Mouse (Mus musculus) lung, embryonic 15.5 days (tissue): ENCODE data around the gene Arhgef3. TPM values are rescaled to one million over a fixed set of nuclear protein-coding genes. Genes with fewer than 3 reads are reported as not detected.

ENCODE experiments used
- ATAC-seq: fragments of 200-750 bp; cut with Nextera tagmentation; 2 replicates; pipeline ENCODE4 v1.8.0; 2017; ENCODE audit warnings: moderate number of reproducible peaks, borderline replicate concordance; ENCODE audit not compliant: low FRiP score, low TSS enrichment; ENCODE audit errors: extremely low read depth
- H3K27ac ChIP-seq: fragments of 300-500 bp; sonication (generic); 2 replicates; pipeline ENCODE4 v1.5.1; 2015; ENCODE audit warnings: moderate library complexity, mild to moderate bottlenecking, inconsistent platforms
- H3K27me3 ChIP-seq: fragments of 300-500 bp; sonication (generic); 2 replicates; pipeline ENCODE4 v1.6.1; 2015; ENCODE audit warnings: inconsistent platforms
- H3K36me3 ChIP-seq: fragments of 300-500 bp; sonication (generic); 2 replicates; pipeline ENCODE4 v1.6.1; 2015; ENCODE audit warnings: inconsistent platforms
- H3K4me1 ChIP-seq: fragments of 300-500 bp; sonication (generic); 2 replicates; pipeline ENCODE4 v1.6.1; 2015; ENCODE audit warnings: inconsistent platforms
- H3K4me2 ChIP-seq: fragments of 300-500 bp; sonication (generic); 2 replicates; pipeline ENCODE4 v1.6.1; 2015; ENCODE audit warnings: inconsistent platforms, mild to moderate bottlenecking, moderate library complexity
- H3K4me3 ChIP-seq: fragments of 300-500 bp; sonication (generic); 2 replicates; pipeline ENCODE4 v1.5.1; 2015; ENCODE audit warnings: mild to moderate bottlenecking, inconsistent platforms
- H3K9ac ChIP-seq: fragments of 300-500 bp; sonication (generic); 2 replicates; pipeline ENCODE4 v1.6.1; 2015; ENCODE audit warnings: inconsistent platforms
- H3K9me3 ChIP-seq: fragments of 300-500 bp; sonication (generic); 2 replicates; pipeline ENCODE4 v1.6.1; 2016; ENCODE audit warnings: inconsistent platforms
- WGBS: fragments of 180-500 bp; shearing (Covaris S2); methylation state at CpG from one replicate; pipeline ENCODE4 v1.1.7; 2015; 5-methylcytosine and 5-hydroxymethylcytosine counted together
- polyA plus RNA-seq: library from polyadenylated mRNA; unstranded; fragments of >200 nt; fragmentation: Nextera tagmentation; extraction: Ambion mirVana; gene quantifications from 2 replicates; pipeline ENCODE4 v1.2.1, GENCODE M21; 2015

Arhgef3 gene
- polyA plus RNA-seq, 1 experiment from 2014 or later, result 10.9 TPM

DNA sequence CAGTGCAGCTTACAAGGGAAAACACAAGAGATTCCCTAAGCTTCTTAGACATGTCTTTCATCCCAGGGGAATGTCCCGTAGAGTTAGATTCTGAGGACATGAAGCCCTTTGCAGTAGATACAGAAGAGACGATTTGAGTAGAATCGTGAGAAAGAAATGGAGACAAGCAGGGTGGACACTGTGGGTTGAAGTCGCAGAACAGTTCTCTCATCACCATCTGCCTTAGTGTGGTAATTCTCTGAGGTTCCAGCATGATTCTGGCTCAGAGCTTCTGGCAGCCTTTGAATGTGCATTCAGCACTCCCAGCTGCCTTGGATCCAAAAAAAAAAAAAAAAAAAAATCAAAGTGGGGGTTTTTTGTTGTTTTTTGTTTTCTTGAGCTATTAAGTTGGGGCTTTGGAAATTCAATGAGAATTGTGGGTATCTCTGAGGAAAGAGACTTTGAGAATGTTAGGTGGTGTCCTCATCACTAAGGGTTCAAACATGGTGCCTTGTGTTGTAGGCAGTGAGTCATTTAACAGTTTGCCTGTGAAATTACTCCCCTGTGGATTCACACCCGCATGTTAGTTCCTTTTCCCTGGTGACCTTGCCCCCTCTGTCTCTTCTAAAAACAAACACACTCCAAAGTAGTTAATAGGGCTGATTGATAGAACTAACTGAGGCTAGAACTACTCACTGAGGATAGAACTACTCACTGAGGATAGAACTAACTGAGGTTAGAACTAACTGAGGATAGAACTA, 33.0 kb upstream of the Arhgef3 start:
- no peak for ATAC-seq
- H3K4me1 ChIP-seq, result 0 out of 2 replicates have a peak, but pooled peaks cover 3% of the 10 kb centered on the region
- no peak overlapping the region for H3K4me3 ChIP-seq
- H3K9ac ChIP-seq, result no peak overlapping the region
- no peaks in the 10 kb centered on the region for H3K27me3 ChIP-seq
- H3K36me3 ChIP-seq, result no peaks in the 10 kb centered on the region
- no peak overlapping the region for H3K27ac ChIP-seq
- no peaks in the 10 kb centered on the region for H3K9me3 ChIP-seq
- H3K4me2 ChIP-seq, result no peak overlapping the region
- WGBS, result 65% methylated on average over 5 of the region's 5 CpGs

- H3K36me3 ChIP-seq, result no peaks in the 10 kb centered on the region
- no peak overlapping the region for H3K4me3 ChIP-seq
- no peak overlapping the region for H3K4me2 ChIP-seq
- no peaks in the 10 kb centered on the region for H3K4me1 ChIP-seq
- no peak overlapping the region for H3K9ac ChIP-seq
- ATAC-seq, result no peak
- no peak overlapping the region for H3K27ac ChIP-seq
- no peaks in the 10 kb centered on the region for H3K9me3 ChIP-seq
- H3K27me3 ChIP-seq, result no peaks in the 10 kb centered on the region
- 72% methylated on average over 5 of the region's 5 CpGs for WGBS
Measured at GRCm38 (mm10) chr14:27085471-27085870, 29.2 kb upstream of the Arhgef3 start.

GRCm38 (mm10) chr14:27085999-27086398, 28.7 kb upstream of the Arhgef3 start:
- H3K27ac ChIP-seq, result no peak overlapping the region
- H3K36me3 ChIP-seq, result no peaks in the 10 kb centered on the region
- no peaks in the 10 kb centered on the region for H3K4me1 ChIP-seq
- ATAC-seq, result no peak
- no peak overlapping the region for H3K4me3 ChIP-seq
- WGBS, result 82% methylated on average over 4 of the region's 4 CpGs
- H3K27me3 ChIP-seq, result no peaks in the 10 kb centered on the region
- H3K4me2 ChIP-seq, result no peak overlapping the region
- H3K9me3 ChIP-seq, result no peaks in the 10 kb centered on the region
- H3K9ac ChIP-seq, result no peak overlapping the region

DNA sequence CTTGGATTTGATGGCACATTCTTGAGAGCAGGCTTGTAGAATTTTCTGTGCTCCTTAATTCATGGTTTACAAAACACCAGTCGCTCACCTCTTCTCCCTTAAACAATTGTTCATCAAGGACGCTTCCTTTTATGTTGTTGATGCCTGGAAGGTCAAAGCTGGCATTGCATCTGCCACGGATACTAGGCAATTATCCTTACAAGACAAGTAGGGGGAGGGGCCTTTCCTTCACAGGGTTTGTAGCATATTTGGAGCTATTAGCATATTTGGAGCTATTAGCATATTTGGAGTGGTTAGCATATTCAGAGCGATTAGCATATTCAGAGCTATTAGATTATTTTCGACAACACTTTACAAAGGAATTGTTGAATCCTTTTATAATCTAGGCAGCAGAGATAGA, 20.5 kb upstream of the Arhgef3 start:
- H3K4me2 ChIP-seq, result no peak overlapping the region
- H3K27me3 ChIP-seq, result no peaks in the 10 kb centered on the region
- H3K4me3 ChIP-seq, result no peak overlapping the region
- no peak overlapping the region for H3K9ac ChIP-seq
- no peak for ATAC-seq
- H3K4me1 ChIP-seq, result no peaks in the 10 kb centered on the region
- H3K36me3 ChIP-seq, result 0 out of 2 replicates have a peak, but pooled peaks cover under 1% of the 10 kb centered on the region
- no peak overlapping the region for H3K27ac ChIP-seq
- no peaks in the 10 kb centered on the region for H3K9me3 ChIP-seq
- WGBS, result 70% methylated on average over 5 of the region's 5 CpGs

DNA sequence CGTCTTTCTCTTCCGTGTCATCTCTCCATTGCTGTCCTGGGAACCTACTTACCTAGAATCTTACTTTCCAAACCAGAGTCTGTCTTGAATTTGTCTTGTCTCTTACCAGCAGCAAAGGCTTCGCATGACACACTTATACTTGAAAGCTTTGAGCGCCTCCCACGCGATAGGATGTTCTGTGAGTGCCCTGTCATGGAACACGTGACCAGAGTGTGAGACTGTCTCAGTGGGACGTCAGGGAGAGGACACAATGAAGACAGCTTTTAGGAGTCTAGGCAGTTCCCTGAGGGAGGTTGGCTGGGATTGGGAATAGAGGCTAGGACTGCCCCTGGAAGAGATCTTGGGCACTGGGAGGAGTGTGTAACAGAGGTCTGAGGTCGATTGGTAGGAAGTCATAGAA, 18.6 kb upstream of the Arhgef3 start:
- Histone ChIP-seq H3K36me3 (0 out of 2 replicates have a peak, but pooled peaks cover 9% of the 10 kb centered on the region), H3K4me2 (no peak overlapping the region), H3K4me3 (no peak overlapping the region), H3K9ac (no peak overlapping the region), H3K27me3 (no peaks in the 10 kb centered on the region), H3K9me3 (no peaks in the 10 kb centered on the region), H3K4me1 (no peaks in the 10 kb centered on the region), H3K27ac (no peak overlapping the region)
- ATAC-seq, result no peak
- 67% methylated on average over 9 of the region's 9 CpGs for WGBS

DNA sequence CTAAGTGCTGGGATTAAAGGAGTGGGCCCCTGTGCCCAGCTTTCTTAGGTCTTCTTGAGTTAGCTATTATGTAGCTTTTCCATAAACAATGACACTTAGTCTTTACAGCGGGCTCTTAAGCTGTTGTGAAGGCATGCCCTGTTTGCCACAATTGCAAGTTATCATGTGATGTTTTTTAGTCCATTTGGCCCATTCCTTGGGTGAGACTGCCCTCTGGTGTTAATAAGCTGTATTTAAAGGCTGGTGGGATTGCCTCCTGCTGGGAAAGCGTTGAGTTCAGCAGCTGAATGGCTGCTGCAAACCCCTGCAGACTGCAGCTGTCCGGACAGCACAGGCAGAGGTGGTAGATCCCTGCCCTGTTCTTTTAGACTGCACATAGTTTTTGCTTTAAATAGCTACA, 17.9 kb upstream of the Arhgef3 start:
- WGBS, result 14% methylated on average over 3 of the region's 3 CpGs
- Histone ChIP-seq H3K4me3 (no peak overlapping the region), H3K9ac (no peak overlapping the region), H3K4me1 (no peaks in the 10 kb centered on the region), H3K36me3 (0 out of 2 replicates have a peak, but pooled peaks cover 9% of the 10 kb centered on the region), H3K9me3 (no peaks in the 10 kb centered on the region), H3K4me2 (no peak overlapping the region), H3K27me3 (no peaks in the 10 kb centered on the region), H3K27ac (no peak overlapping the region)
- peak; percentile 42; the same call in 1 of the 2 replicates for ATAC-seq

DNA sequence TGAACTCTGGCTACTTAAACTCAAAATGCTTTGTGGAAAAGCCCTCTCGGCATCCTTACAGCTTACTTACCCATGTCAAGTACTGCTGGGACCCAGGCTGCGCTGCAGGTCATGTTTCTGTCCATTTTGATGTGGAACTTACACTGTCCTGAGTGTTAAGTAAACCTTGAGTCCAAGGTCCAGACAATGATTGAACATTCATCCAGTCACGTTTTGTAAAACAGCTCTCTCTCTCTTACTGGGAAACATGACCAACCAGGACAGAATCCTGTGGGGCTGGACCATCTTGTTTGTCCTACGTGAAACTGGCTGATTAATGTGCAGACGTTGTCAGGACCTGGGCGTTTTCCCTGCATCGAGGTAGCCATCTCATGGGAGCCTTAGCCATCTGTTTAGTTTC, 13.0 kb upstream of the Arhgef3 start:
- Histone ChIP-seq H3K9ac (no peak overlapping the region), H3K36me3 (0 out of 2 replicates have a peak, but pooled peaks cover 9% of the 10 kb centered on the region), H3K4me3 (no peak overlapping the region), H3K27ac (no peak overlapping the region), H3K27me3 (no peaks in the 10 kb centered on the region), H3K4me2 (no peak overlapping the region), H3K9me3 (no peaks in the 10 kb centered on the region), H3K4me1 (no peaks in the 10 kb centered on the region)
- 40% methylated on average over 7 of the region's 7 CpGs for WGBS
- ATAC-seq, result no peak

DNA sequence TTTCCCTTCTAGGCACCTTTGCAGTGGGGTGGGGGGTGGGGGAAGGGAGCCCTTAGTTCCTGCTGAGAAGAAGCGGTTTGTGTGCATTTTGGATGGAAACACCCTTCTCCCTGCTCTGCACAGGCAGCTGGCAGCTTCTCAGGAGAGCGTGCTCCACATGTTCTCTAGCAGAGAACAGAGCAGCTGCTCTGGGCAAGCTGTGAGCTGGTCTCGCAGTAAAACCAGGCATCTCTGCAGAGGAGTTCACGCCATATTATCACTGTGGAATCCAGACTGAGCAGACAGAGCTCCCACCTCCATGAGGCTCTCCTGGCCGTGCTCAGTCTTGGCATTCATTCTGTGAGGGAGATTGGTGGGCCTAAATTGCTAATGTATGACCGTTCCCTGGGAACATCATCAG, 12.0 kb upstream of the Arhgef3 start:
- WGBS, result 72% methylated on average over 6 of the region's 6 CpGs
- ATAC-seq, result no peak

DNA sequence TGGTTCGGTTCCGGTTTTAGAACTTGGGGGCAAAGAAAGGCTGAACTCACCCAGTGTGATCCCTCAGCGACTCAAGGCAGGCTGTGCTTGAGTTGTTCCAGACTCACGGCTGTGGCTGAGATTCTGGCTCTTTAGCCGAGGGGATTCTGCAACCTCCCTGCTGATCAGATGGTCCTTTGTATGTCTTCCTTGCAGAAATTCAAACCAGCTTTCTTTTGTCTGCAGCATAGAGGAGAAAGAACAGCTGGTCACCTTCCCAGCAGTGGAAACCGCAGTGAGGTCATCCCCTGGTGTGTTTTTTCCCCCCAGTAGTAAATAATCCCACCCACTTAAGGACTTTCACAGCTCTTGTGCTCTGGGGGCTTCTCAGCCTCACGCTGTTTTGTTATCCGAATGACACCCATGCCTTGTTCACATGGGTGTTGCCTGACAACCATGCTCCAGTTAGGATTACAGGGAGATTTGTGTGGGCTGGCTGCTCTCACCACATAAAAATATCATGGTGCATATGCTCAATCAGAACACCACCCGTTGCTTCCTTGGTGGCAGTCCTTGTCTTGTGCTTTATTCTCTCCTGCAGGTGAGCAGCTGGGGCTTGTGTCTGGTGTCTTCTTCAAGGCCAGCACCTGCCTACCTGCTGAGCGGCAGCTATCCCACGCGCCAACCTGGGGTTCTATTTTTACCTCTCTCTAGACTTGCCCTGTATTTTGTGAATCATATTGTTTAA, 8.8 kb upstream of the Arhgef3 start:
- WGBS, result 75% methylated on average over 12 of the region's 12 CpGs

More for the DNA sequence above, 12.0 kb upstream of the Arhgef3 start:
- Histone ChIP-seq H3K27ac (no peak overlapping the region), H3K4me3 (no peak overlapping the region), H3K4me2 (no peak overlapping the region), H3K9me3 (no peaks in the 10 kb centered on the region), H3K27me3 (no peaks in the 10 kb centered on the region), H3K9ac (no peak overlapping the region), H3K4me1 (no peaks in the 10 kb centered on the region), H3K36me3 (0 out of 2 replicates have a peak, but pooled peaks cover 9% of the 10 kb centered on the region)

DNA sequence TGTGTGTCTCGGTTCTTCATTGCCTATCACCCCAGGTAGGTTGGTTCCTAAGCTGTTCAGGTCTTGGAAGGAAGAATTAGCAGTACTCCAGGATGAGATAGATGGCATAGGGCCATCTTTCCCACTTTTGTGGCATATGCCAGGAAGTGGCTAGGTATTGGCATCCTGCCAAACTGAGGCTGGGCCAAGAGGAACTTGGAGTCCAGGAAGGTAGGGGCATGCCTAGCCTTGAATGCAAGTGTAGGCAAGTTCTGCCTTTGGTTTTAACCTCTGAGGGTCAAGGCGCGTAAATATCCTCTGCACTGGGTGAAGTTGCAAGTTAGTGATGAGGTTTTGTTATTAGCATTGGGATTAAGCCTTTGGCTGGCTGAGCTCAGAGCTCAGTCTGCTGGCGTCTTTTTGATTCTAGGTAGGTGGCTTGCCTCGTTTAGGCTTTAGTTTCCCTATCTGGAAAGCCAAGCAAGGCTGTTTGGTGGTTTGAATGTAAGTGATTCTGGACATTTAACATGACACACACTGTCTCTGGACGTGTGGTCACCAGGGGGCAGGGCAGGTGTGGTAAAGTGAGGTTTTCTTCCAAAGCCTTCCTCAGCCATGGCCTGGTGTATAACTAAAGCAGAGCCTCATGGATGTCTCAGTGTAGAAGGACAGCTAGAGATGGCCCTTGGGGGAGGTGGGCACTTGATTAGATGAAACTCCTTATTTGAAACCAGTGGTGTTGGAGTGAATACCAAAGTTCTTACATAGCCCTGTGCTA, 5.8 kb upstream of the Arhgef3 start:
- H3K9me3 ChIP-seq, result no peaks in the 10 kb centered on the region
- H3K4me2 ChIP-seq, result no peak overlapping the region
- peaks cover 5% of the 10 kb centered on the region for H3K27me3 ChIP-seq
- H3K27ac ChIP-seq, result no peak overlapping the region
- no peaks in the 10 kb centered on the region for H3K36me3 ChIP-seq
- 67% methylated on average over 6 of the region's 6 CpGs for WGBS
- no peaks in the 10 kb centered on the region for H3K4me1 ChIP-seq
- no peak overlapping the region for H3K9ac ChIP-seq
- ATAC-seq, result no peak
- H3K4me3 ChIP-seq, result no peak overlapping the region

More for the DNA sequence above, 8.8 kb upstream of the Arhgef3 start:
- Histone ChIP-seq H3K9ac (no peak overlapping the region), H3K36me3 (no peaks in the 10 kb centered on the region), H3K27me3 (no peaks in the 10 kb centered on the region), H3K4me3 (no peak overlapping the region), H3K9me3 (no peaks in the 10 kb centered on the region), H3K4me2 (no peak overlapping the region), H3K4me1 (no peaks in the 10 kb centered on the region), H3K27ac (no peak overlapping the region)
- ATAC-seq, result no peak

DNA sequence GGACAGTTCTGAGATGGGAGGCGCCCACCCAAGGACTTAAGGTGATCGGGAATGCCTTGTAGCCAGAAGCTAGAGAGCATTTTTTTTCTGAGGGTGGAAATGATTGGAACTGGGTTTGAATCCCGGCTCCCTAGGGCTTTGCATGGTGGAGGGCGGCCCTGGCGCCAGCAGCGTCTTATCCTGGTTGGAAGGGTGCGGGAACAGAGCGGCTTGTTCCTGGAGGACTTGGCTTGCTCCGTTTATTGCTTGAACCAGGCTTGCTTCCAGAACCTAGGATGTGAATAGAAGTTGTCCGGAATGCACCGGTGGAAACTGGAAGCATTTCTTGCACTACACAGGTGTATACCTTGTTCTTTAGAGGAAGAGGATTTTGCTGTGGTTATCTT, 569 bp downstream of the Arhgef3 start:
- Histone ChIP-seq H3K27me3 (peaks cover 40% of the 10 kb centered on the region), H3K9ac (peak overlapping the region; percentile 49; the same call in 1 of the 2 replicates), H3K4me1 (peaks cover 5% of the 10 kb centered on the region; the same call in 1 of the 2 replicates), H3K27ac (no peak overlapping the region), H3K4me3 (peak overlapping the region; percentile 57), H3K36me3 (no peaks in the 10 kb centered on the region), H3K4me2 (peak overlapping the region; percentile 100), H3K9me3 (no peaks in the 10 kb centered on the region)
- no peak for ATAC-seq
- WGBS, result 16% methylated on average over 11 of the region's 11 CpGs
